Mouse (Mus musculus) kidney, adult 9 months (tissue): ENCODE data around the gene Plekhg4.

Source experiments
- DNase-seq: peaks from one replicate; pipeline ENCODE4 v3.0.0; 2022

Plekhg4 gene

GRCm38 (mm10) chr8:105404496-105404895, 31.4 kb downstream of the Plekhg4 start:
- no peak for DNase-seq

- no peak for DNase-seq
Observed at GRCm38 (mm10) chr8:105406416-105406815, 33.3 kb downstream of the Plekhg4 start.

- no peak for DNase-seq
Observed at GRCm38 (mm10) chr8:105408331-105408730, 35.3 kb downstream of the Plekhg4 start.

GRCm38 (mm10) chr8:105409947-105410346, 36.9 kb downstream of the Plekhg4 start:
- DNase-seq = no peak

GRCm38 (mm10) chr8:105413391-105413790, 40.3 kb downstream of the Plekhg4 start, which contains the start of the genes Kctd19 and Lrrc36:
Gene Kctd19, minus strand, starts transcription at chr8:105413502.
Gene Lrrc36, plus strand, starts transcription at chr8:105413571.
- peak; percentile 36 for DNase-seq

GRCm38 (mm10) chr8:105418992-105419391, 45.9 kb downstream of the Plekhg4 start:
- DNase-seq = no peak

- DNase-seq = no peak
Observed at GRCm38 (mm10) chr8:105419800-105420199, 46.7 kb downstream of the Plekhg4 start.

GRCm38 (mm10) chr8:105422006-105422405, 48.9 kb downstream of the Plekhg4 start:
- DNase-seq = no peak

GRCm38 (mm10) chr8:105426878-105427277, 53.8 kb downstream of the Plekhg4 start:
- DNase-seq = no peak

- no peak for DNase-seq
Observed at GRCm38 (mm10) chr8:105431743-105432515, 58.9 kb downstream of the Plekhg4 start.
